Mouse (Mus musculus): Measurements from ENCODE around the gene Trappc10. TPM values are rescaled to one million over a fixed set of nuclear protein-coding genes. Genes with fewer than 3 reads are reported as not detected.
A peak's percentile ranks its signal among the peaks of the same experiment; 100 is the strongest.
"Not testable (repeated sequence)": the region's sequence is repeated elsewhere in the genome, so short reads cannot be mapped to it uniquely, and the experiment has no call there.

The Trappc10 gene
- polyA plus RNA-seq, 1 experiment from 2014 or later, result 13.1 TPM

GRCm38 (mm10) chr10:78221315-78221714, 23.1 kb downstream of the Trappc10 start:
- H3K9me3 ChIP-seq (replicated peaks), result no peaks in the 10 kb centered on the region
- no peaks in the 10 kb centered on the region for H3K27me3 ChIP-seq (ENCODE audit: low read depth, poor library complexity, severe bottlenecking)
- H3K36me3 ChIP-seq, result peaks cover 62% of the 10 kb centered on the region
- 90% methylated on average over 7 of the region's 7 CpGs for WGBS
- no peak overlapping the region for H3K27ac ChIP-seq
- H3K4me1 ChIP-seq, result no peaks in the 10 kb centered on the region
- H3K4me3 ChIP-seq, result no peak overlapping the region
- DNase-seq (ENCODE audit: low spot score), result no peak

GRCm38 (mm10) chr10:78219528-78219927, 24.9 kb downstream of the Trappc10 start:
- H3K36me3 ChIP-seq, result peaks cover 73% of the 10 kb centered on the region
- no peaks in the 10 kb centered on the region for H3K27me3 ChIP-seq (ENCODE audit: low read depth, poor library complexity, severe bottlenecking)
- no peak for DNase-seq (ENCODE audit: low spot score)
- H3K9me3 ChIP-seq (replicated peaks), result no peaks in the 10 kb centered on the region
- H3K4me1 ChIP-seq, result no peaks in the 10 kb centered on the region
- 94% methylated on average over 1 of the region's 1 CpGs for WGBS
- no peak overlapping the region for H3K4me3 ChIP-seq
- no peak overlapping the region for H3K27ac ChIP-seq

- peaks cover 83% of the 10 kb centered on the region for H3K36me3 ChIP-seq
- whole genome bisulfite sequencing, result 91% methylated on average over 6 of the region's 6 CpGs
Measured at GRCm38 (mm10) chr10:78218576-78218975, 25.9 kb downstream of the Trappc10 start.

GRCm38 (mm10) chr10:78216376-78217083, 27.9 kb downstream of the Trappc10 start:
- no peak for DNase-seq (ENCODE audit: low spot score)
- Histone ChIP-seq H3K9me3 (replicated peaks) (no peaks in the 10 kb centered on the region), H3K4me1 (no peaks in the 10 kb centered on the region), H3K27ac (no peak overlapping the region), H3K27me3 (ENCODE audit: low read depth, poor library complexity, severe bottlenecking) (no peaks in the 10 kb centered on the region), H3K36me3 (peaks cover 96% of the 10 kb centered on the region), H3K4me3 (no peak overlapping the region)
- WGBS, result 90% methylated on average over 6 of the region's 6 CpGs

More at GRCm38 (mm10) chr10:78218576-78218975, 25.9 kb downstream of the Trappc10 start:
- Histone ChIP-seq H3K27me3 (ENCODE audit: low read depth, poor library complexity, severe bottlenecking) (no peaks in the 10 kb centered on the region), H3K4me1 (no peaks in the 10 kb centered on the region), H3K27ac (no peak overlapping the region), H3K9me3 (replicated peaks) (no peaks in the 10 kb centered on the region), H3K4me3 (no peak overlapping the region)
- DNase-seq (ENCODE audit: low spot score), result no peak

GRCm38 (mm10) chr10:78214371-78214770, 30.1 kb downstream of the Trappc10 start:
- no peak overlapping the region for H3K27ac ChIP-seq
- H3K4me1 ChIP-seq, result no peaks in the 10 kb centered on the region
- H3K4me3 ChIP-seq, result no peak overlapping the region
- H3K9me3 ChIP-seq (replicated peaks), result no peaks in the 10 kb centered on the region
- no peak for DNase-seq (ENCODE audit: low spot score)
- peaks cover 98% of the 10 kb centered on the region for H3K36me3 ChIP-seq
- no peaks in the 10 kb centered on the region for H3K27me3 ChIP-seq (ENCODE audit: low read depth, poor library complexity, severe bottlenecking)
- WGBS, result 96% methylated on average over 9 of the region's 9 CpGs

- Histone ChIP-seq H3K36me3 (peaks cover 99% of the 10 kb centered on the region), H3K9me3 (replicated peaks) (no peaks in the 10 kb centered on the region), H3K27me3 (ENCODE audit: low read depth, poor library complexity, severe bottlenecking) (no peaks in the 10 kb centered on the region), H3K4me1 (no peaks in the 10 kb centered on the region), H3K27ac (no peak overlapping the region), H3K4me3 (no peak overlapping the region)
- DNase-seq (ENCODE audit: low spot score), result peak; percentile 31
- 77% methylated on average over 6 of the region's 6 CpGs for WGBS
Measured at GRCm38 (mm10) chr10:78211311-78211710, 33.1 kb downstream of the Trappc10 start.

- H3K27me3 ChIP-seq (ENCODE audit: low read depth, poor library complexity, severe bottlenecking), result no peaks in the 10 kb centered on the region
- 88% methylated on average over 4 of the region's 4 CpGs for WGBS
- H3K27ac ChIP-seq, result no peak overlapping the region
- H3K4me1 ChIP-seq, result no peaks in the 10 kb centered on the region
- no peak for DNase-seq (ENCODE audit: low spot score)
- H3K9me3 ChIP-seq (replicated peaks), result no peaks in the 10 kb centered on the region
- H3K4me3 ChIP-seq, result no peak overlapping the region
- peaks cover 95% of the 10 kb centered on the region for H3K36me3 ChIP-seq
Measured at GRCm38 (mm10) chr10:78201182-78201581, 43.3 kb downstream of the Trappc10 start.

GRCm38 (mm10) chr10:78192933-78193332, 51.5 kb downstream of the Trappc10 start:
- Histone ChIP-seq H3K27ac (no peak overlapping the region), H3K4me3 (no peak overlapping the region), H3K27me3 (ENCODE audit: low read depth, poor library complexity, severe bottlenecking) (no peaks in the 10 kb centered on the region), H3K4me1 (no peaks in the 10 kb centered on the region), H3K9me3 (replicated peaks) (no peaks in the 10 kb centered on the region), H3K36me3 (peaks cover 100% of the 10 kb centered on the region)
- WGBS, result 93% methylated on average over 5 of the region's 5 CpGs
- DNase-seq (ENCODE audit: low spot score), result no peak

GRCm38 (mm10) chr10:78186076-78186475, 58.4 kb downstream of the Trappc10 start:
- 94% methylated on average over 4 of the region's 4 CpGs for WGBS
- not testable (repeated sequence) for H3K27ac ChIP-seq; DNase-seq (ENCODE audit: low spot score); H3K9me3 ChIP-seq (replicated peaks); H3K4me3 ChIP-seq; H3K27me3 ChIP-seq (ENCODE audit: low read depth, poor library complexity, severe bottlenecking)
- Histone ChIP-seq H3K36me3 (peaks cover 65% of the 10 kb centered on the region), H3K4me1 (peaks cover 17% of the 10 kb centered on the region)

GRCm38 (mm10) chr10:78185381-78185725, 59.1 kb downstream of the Trappc10 start:
- Histone ChIP-seq H3K27me3 (ENCODE audit: low read depth, poor library complexity, severe bottlenecking) (no peaks in the 10 kb centered on the region), H3K27ac (peak overlapping the region; percentile 72), H3K4me3 (peak overlapping the region; percentile 80), H3K36me3 (peaks cover 65% of the 10 kb centered on the region), H3K9me3 (replicated peaks) (no peaks in the 10 kb centered on the region), H3K4me1 (peaks cover 17% of the 10 kb centered on the region)
- DNase-seq (ENCODE audit: low spot score), result no peak
- WGBS, result 26% methylated on average over 9 of the region's 9 CpGs

GRCm38 (mm10) chr10:78184531-78185380, 59.7 kb downstream of the Trappc10 start, which contains the start of gene Pwp2:
Gene Pwp2, minus strand, starts transcription at chr10:78185149.
- H3K36me3 ChIP-seq, result peaks cover 65% of the 10 kb centered on the region
- 2% methylated on average over 47 of the region's 47 CpGs for WGBS
- H3K27me3 ChIP-seq (ENCODE audit: low read depth, poor library complexity, severe bottlenecking), result no peaks in the 10 kb centered on the region
- H3K4me1 ChIP-seq, result peaks cover 17% of the 10 kb centered on the region
- peak; percentile 95 for DNase-seq (ENCODE audit: low spot score)
- H3K9me3 ChIP-seq (replicated peaks), result no peaks in the 10 kb centered on the region
- peak within 1 kb of the TSS; percentile 72 for H3K27ac ChIP-seq
- H3K4me3 ChIP-seq, result peak within 1 kb of the TSS; percentile 80

GRCm38 (mm10) chr10:78183577-78183976, 60.9 kb downstream of the Trappc10 start:
- Histone ChIP-seq H3K36me3 (peaks cover 65% of the 10 kb centered on the region), H3K9me3 (replicated peaks) (no peaks in the 10 kb centered on the region), H3K27ac (no peak overlapping the region), H3K27me3 (ENCODE audit: low read depth, poor library complexity, severe bottlenecking) (no peaks in the 10 kb centered on the region), H3K4me3 (peak overlapping the region; percentile 80; the same call in 1 of the 2 replicates), H3K4me1 (peaks cover 17% of the 10 kb centered on the region)
- 87% methylated on average over 3 of the region's 3 CpGs for WGBS
- DNase-seq (ENCODE audit: low spot score), result no peak

- Histone ChIP-seq H3K4me1 (peaks cover 17% of the 10 kb centered on the region), H3K4me3 (no peak overlapping the region), H3K27me3 (ENCODE audit: low read depth, poor library complexity, severe bottlenecking) (no peaks in the 10 kb centered on the region), H3K9me3 (replicated peaks) (no peaks in the 10 kb centered on the region), H3K36me3 (peaks cover 65% of the 10 kb centered on the region), H3K27ac (no peak overlapping the region)
- no peak for DNase-seq (ENCODE audit: low spot score)
- WGBS, result 96% methylated on average over 17 of the region's 17 CpGs
Measured at GRCm38 (mm10) chr10:78182321-78182720, 62.1 kb downstream of the Trappc10 start.

All from limb, embryonic 10.5 days (tissue).